Mouse (Mus musculus): Measurements from ENCODE around the gene Gm44965. TPM values are rescaled to one million over a fixed set of nuclear protein-coding genes. Genes with fewer than 3 reads are reported as not detected.
"Not testable (repeated sequence)": the region's sequence is repeated elsewhere in the genome, so short reads cannot be mapped to it uniquely, and the experiment has no call there.

Gm44965 gene
- polyA plus RNA-seq, 1 experiment from 2014 or later = not detected

- H3K36me3 ChIP-seq = peaks cover 33% of the 10 kb centered on the region
- ATAC-seq (replicated peaks; ENCODE audit: insufficient number of reproducible peaks, insufficient read depth, low FRiP score, low read depth) = peak; percentile 99
These were observed 7.7 kb downstream of the Gm44965 start, which contains the start of gene Zfp775 for GRCm38 (mm10) chr6:48601271-48602079. Gene Zfp775, plus strand, starts transcription at chr6:48602063.

GRCm38 (mm10) chr6:48602080-48602741 lies 8.5 kb downstream of the Gm44965 start:
- Histone ChIP-seq H3K9me3 (replicated peaks) (no peaks in the 10 kb centered on the region), H3K9ac (peak overlapping the region; percentile 81), H3K4me2 (peak overlapping the region; percentile 86), H3K36me3 (peaks cover 26% of the 10 kb centered on the region), H3K4me1 (replicated peaks) (peaks cover 15% of the 10 kb centered on the region), H3K4me3 (peak overlapping the region; percentile 79), H3K27me3 (no peaks in the 10 kb centered on the region), H3K27ac (peak overlapping the region; percentile 86)
- peak; percentile 67 for ATAC-seq (replicated peaks; ENCODE audit: insufficient number of reproducible peaks, insufficient read depth, low FRiP score, low read depth)
- WGBS = under 1% methylated on average over 28 of the region's 28 CpGs

More at GRCm38 (mm10) chr6:48601271-48602079, 7.7 kb downstream of the Gm44965 start, which contains the start of gene Zfp775:
- H3K27me3 ChIP-seq = no peaks in the 10 kb centered on the region
- peak within 1 kb of the TSS; percentile 86 for H3K4me2 ChIP-seq
- 5% methylated on average over 42 of the region's 42 CpGs for whole genome bisulfite sequencing
- peaks cover 15% of the 10 kb centered on the region for H3K4me1 ChIP-seq (replicated peaks)
- H3K4me3 ChIP-seq = peak within 1 kb of the TSS; percentile 79
- H3K27ac ChIP-seq = peak within 1 kb of the TSS; percentile 86
- H3K9me3 ChIP-seq (replicated peaks) = no peaks in the 10 kb centered on the region
- peak within 1 kb of the TSS; percentile 81 for H3K9ac ChIP-seq

GRCm38 (mm10) chr6:48608124-48608523 lies 14.4 kb downstream of the Gm44965 start:
- no peak overlapping the region for H3K4me3 ChIP-seq
- no peak overlapping the region for H3K9ac ChIP-seq
- peaks cover 7% of the 10 kb centered on the region for H3K4me1 ChIP-seq (replicated peaks)
- H3K27me3 ChIP-seq = no peaks in the 10 kb centered on the region
- no peaks in the 10 kb centered on the region for H3K36me3 ChIP-seq
- no peak overlapping the region for H3K4me2 ChIP-seq
- WGBS = 73% methylated on average over 2 of the region's 2 CpGs
- ATAC-seq (replicated peaks; ENCODE audit: insufficient number of reproducible peaks, insufficient read depth, low FRiP score, low read depth) = no peak
- H3K9me3 ChIP-seq (replicated peaks) = no peaks in the 10 kb centered on the region
- H3K27ac ChIP-seq = no peak overlapping the region

- Histone ChIP-seq H3K36me3 (peaks cover 9% of the 10 kb centered on the region; the same call in 1 of the 2 replicates), H3K27ac (no peak overlapping the region), H3K27me3 (no peaks in the 10 kb centered on the region), H3K9me3 (replicated peaks) (no peaks in the 10 kb centered on the region), H3K4me1 (replicated peaks) (peaks cover 7% of the 10 kb centered on the region; the same call in 1 of the 2 replicates), H3K4me2 (no peak overlapping the region), H3K9ac (no peak overlapping the region), H3K4me3 (no peak overlapping the region)
- ATAC-seq (replicated peaks; ENCODE audit: insufficient number of reproducible peaks, insufficient read depth, low FRiP score, low read depth) = no peak
- 49% methylated on average over 7 of the region's 7 CpGs for WGBS
These were observed 15.8 kb downstream of the Gm44965 start for GRCm38 (mm10) chr6:48609512-48609911.

- peaks cover 13% of the 10 kb centered on the region; the same call in 1 of the 2 replicates for H3K36me3 ChIP-seq
- H3K9ac ChIP-seq = no peak overlapping the region
- H3K4me1 ChIP-seq (replicated peaks) = peaks cover 7% of the 10 kb centered on the region; the same call in 1 of the 2 replicates
- H3K27ac ChIP-seq = no peak overlapping the region
- H3K4me2 ChIP-seq = no peak overlapping the region
- H3K27me3 ChIP-seq = no peaks in the 10 kb centered on the region
- 76% methylated on average over 3 of the region's 3 CpGs for WGBS
- H3K9me3 ChIP-seq (replicated peaks) = no peaks in the 10 kb centered on the region
- H3K4me3 ChIP-seq = no peak overlapping the region
- ATAC-seq (replicated peaks; ENCODE audit: insufficient number of reproducible peaks, insufficient read depth, low FRiP score, low read depth) = no peak
These were observed 16.9 kb downstream of the Gm44965 start for GRCm38 (mm10) chr6:48610657-48611056.

- no peaks in the 10 kb centered on the region for H3K27me3 ChIP-seq
- WGBS = 76% methylated on average over 4 of the region's 4 CpGs
- H3K27ac ChIP-seq = no peak overlapping the region
- no peak overlapping the region for H3K4me2 ChIP-seq
- no peak overlapping the region for H3K4me3 ChIP-seq
- no peak for ATAC-seq (replicated peaks; ENCODE audit: insufficient number of reproducible peaks, insufficient read depth, low FRiP score, low read depth)
- H3K36me3 ChIP-seq = peaks cover 17% of the 10 kb centered on the region
- no peaks in the 10 kb centered on the region for H3K9me3 ChIP-seq (replicated peaks)
- peaks cover 7% of the 10 kb centered on the region; the same call in 1 of the 2 replicates for H3K4me1 ChIP-seq (replicated peaks)
- H3K9ac ChIP-seq = no peak overlapping the region
These were observed 19.7 kb downstream of the Gm44965 start for GRCm38 (mm10) chr6:48613464-48613863.

- WGBS = 88% methylated on average over 5 of the region's 5 CpGs
- ATAC-seq (replicated peaks; ENCODE audit: insufficient number of reproducible peaks, insufficient read depth, low FRiP score, low read depth) = no peak
- Histone ChIP-seq H3K9ac (no peak overlapping the region), H3K4me1 (replicated peaks) (no peaks in the 10 kb centered on the region), H3K27ac (no peak overlapping the region), H3K27me3 (no peaks in the 10 kb centered on the region), H3K36me3 (peaks cover 24% of the 10 kb centered on the region), H3K4me2 (no peak overlapping the region), H3K9me3 (replicated peaks) (no peaks in the 10 kb centered on the region), H3K4me3 (no peak overlapping the region)
These were observed 21.0 kb downstream of the Gm44965 start for GRCm38 (mm10) chr6:48614756-48615155.

- H3K27me3 ChIP-seq = no peaks in the 10 kb centered on the region
- no peaks in the 10 kb centered on the region for H3K9me3 ChIP-seq (replicated peaks)
- ATAC-seq (replicated peaks; ENCODE audit: insufficient number of reproducible peaks, insufficient read depth, low FRiP score, low read depth) = no peak
- H3K27ac ChIP-seq = no peak overlapping the region
- no peak overlapping the region for H3K4me2 ChIP-seq
- 91% methylated on average over 30 of the region's 30 CpGs for WGBS
- H3K9ac ChIP-seq = no peak overlapping the region
- H3K4me1 ChIP-seq (replicated peaks) = no peaks in the 10 kb centered on the region
- no peak overlapping the region for H3K4me3 ChIP-seq
- peaks cover 24% of the 10 kb centered on the region for H3K36me3 ChIP-seq
These were observed 26.3 kb downstream of the Gm44965 start for GRCm38 (mm10) chr6:48620031-48620430.

- WGBS = 82% methylated on average over 8 of the region's 8 CpGs
- not testable (repeated sequence) for H3K4me1 ChIP-seq (replicated peaks); H3K4me3 ChIP-seq; H3K27ac ChIP-seq; H3K9ac ChIP-seq; H3K4me2 ChIP-seq; ATAC-seq (replicated peaks; ENCODE audit: insufficient number of reproducible peaks, insufficient read depth, low FRiP score, low read depth); H3K27me3 ChIP-seq; H3K9me3 ChIP-seq (replicated peaks)
- peaks cover 21% of the 10 kb centered on the region for H3K36me3 ChIP-seq
These were observed 28.6 kb downstream of the Gm44965 start for GRCm38 (mm10) chr6:48622186-48622843.

GRCm38 (mm10) chr6:48623460-48623859 lies 29.7 kb downstream of the Gm44965 start:
- Histone ChIP-seq H3K27ac (no peak overlapping the region), H3K4me2 (no peak overlapping the region), H3K9ac (no peak overlapping the region), H3K4me3 (no peak overlapping the region), H3K36me3 (peaks cover 21% of the 10 kb centered on the region), H3K27me3 (peaks cover 9% of the 10 kb centered on the region), H3K4me1 (replicated peaks) (peaks cover 12% of the 10 kb centered on the region), H3K9me3 (replicated peaks) (no peaks in the 10 kb centered on the region)
- ATAC-seq (replicated peaks; ENCODE audit: insufficient number of reproducible peaks, insufficient read depth, low FRiP score, low read depth) = no peak
- WGBS = 38% methylated on average over 1 of the region's 1 CpGs

GRCm38 (mm10) chr6:48626464-48626863 lies 32.7 kb downstream of the Gm44965 start, which contains the start of gene AI854703:
Gene AI854703, plus strand, starts transcription at chr6:48626764.
- Histone ChIP-seq H3K36me3 (no peaks in the 10 kb centered on the region), H3K4me1 (replicated peaks) (peaks cover 24% of the 10 kb centered on the region), H3K4me2 (peak within 1 kb of the TSS; percentile 93), H3K4me3 (peak within 1 kb of the TSS; percentile 56), H3K27ac (no peak within 1 kb of the TSS), H3K9ac (peak within 1 kb of the TSS; percentile 54), H3K9me3 (replicated peaks) (no peaks in the 10 kb centered on the region), H3K27me3 (peaks cover 23% of the 10 kb centered on the region)
- no peak for ATAC-seq (replicated peaks; ENCODE audit: insufficient number of reproducible peaks, insufficient read depth, low FRiP score, low read depth)
- WGBS = 35% methylated on average over 8 of the region's 8 CpGs

Measured in heart, embryonic 15.5 days (tissue).